Mouse (Mus musculus): Measurements from ENCODE around the gene Phc2.

DNA sequence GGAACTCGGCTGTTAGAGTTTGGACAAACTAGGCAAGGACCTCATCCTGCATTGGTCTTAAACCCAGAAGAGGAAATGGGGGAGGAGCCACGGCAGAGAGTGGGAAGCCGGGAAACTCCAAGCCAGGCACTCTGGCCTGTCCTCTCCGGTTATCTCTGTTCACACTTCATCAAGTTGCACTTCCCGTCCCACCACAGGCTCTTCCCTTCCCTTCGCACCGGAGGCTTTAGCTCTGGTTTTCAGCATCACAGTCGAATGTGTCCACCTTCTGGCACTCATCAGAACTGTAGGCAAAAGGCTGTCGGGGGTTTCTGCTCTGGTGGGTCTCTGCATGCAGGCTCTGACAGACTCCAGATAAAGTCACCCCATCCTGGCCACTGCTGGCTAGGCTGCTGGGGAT, 52.1 kb downstream of the Phc2 start:
- TF ChIP-seq CTCF (IDR thresholded peaks at IDR 0.05) (peak; percentile 48), POLR2A (IDR thresholded peaks at IDR 0.05; ENCODE audit: insufficient read depth, low read depth, low read length) (no peak), EP300 (IDR thresholded peaks at IDR 0.05; ENCODE audit: insufficient read depth, low read depth, low read length) (0 out of 2 replicates have a peak, but pooled peaks have one; percentile 11)
